Mouse (Mus musculus): ENCODE measurements around the gene Slc44a1. TPM values are rescaled to one million over a fixed set of nuclear protein-coding genes. Genes with fewer than 3 reads are reported as not detected.
A peak's percentile ranks its signal among the peaks of the same experiment; 100 is the strongest.

Gene Slc44a1
- total and polyA plus RNA-seq, 2 experiments, result 16.3 to 32.9 TPM

GRCm38 (mm10) chr4:53478644-53479043 lies 38.4 kb downstream of the Slc44a1 start:
- no peak overlapping the region for H3K27ac ChIP-seq (replicated peaks; ENCODE audit: insufficient read depth, low read depth, low read length)
- peaks cover 4% of the 10 kb centered on the region; the same call in 1 of the 2 replicates for H3K4me1 ChIP-seq (ENCODE audit: control insufficient read depth, insufficient read depth, low read length)
- H3K79me2 ChIP-seq (ENCODE audit: control insufficient read depth, insufficient read depth, low read length), result peaks cover 5% of the 10 kb centered on the region; the same call in 1 of the 2 replicates
- H3K9ac ChIP-seq (ENCODE audit: low read depth, low read length), result no peak overlapping the region
- no peak for DNase-seq (ENCODE audit: extremely low read depth, low read depth, low spot score)
- 93% methylated on average over 4 of the region's 4 CpGs for WGBS
- TF ChIP-seq CTCF (IDR thresholded peaks at IDR 0.05; ENCODE audit: low read depth, low read length) (no peak), POLR2A (IDR thresholded peaks at IDR 0.05; ENCODE audit: extremely low read depth, insufficient read depth, low read length) (no peak)
- H3K27me3 ChIP-seq (ENCODE audit: control insufficient read depth, insufficient read depth, low read length), result no peaks in the 10 kb centered on the region
- no peak overlapping the region for H3K4me3 ChIP-seq (ENCODE audit: insufficient read depth, low read depth, low read length)
- 0 out of 2 replicates have a peak, but pooled peaks cover 5% of the 10 kb centered on the region for H3K36me3 ChIP-seq (ENCODE audit: control insufficient read depth, insufficient read depth, low read length)

GRCm38 (mm10) chr4:53487216-53488188 lies 47.3 kb downstream of the Slc44a1 start:
- 55% methylated on average over 12 of the region's 12 CpGs for WGBS
- no peak overlapping the region for H3K4me3 ChIP-seq (ENCODE audit: insufficient read depth, low read depth, low read length)
- H3K4me1 ChIP-seq (ENCODE audit: control insufficient read depth, insufficient read depth, low read length), result peaks cover 8% of the 10 kb centered on the region
- H3K9ac ChIP-seq (ENCODE audit: low read depth, low read length), result no peak overlapping the region
- DNase-seq (ENCODE audit: extremely low read depth, low read depth, low spot score), result peak; percentile 92
- H3K27me3 ChIP-seq (ENCODE audit: control insufficient read depth, insufficient read depth, low read length), result no peaks in the 10 kb centered on the region
- no peak for TF ChIP-seq CTCF (IDR thresholded peaks at IDR 0.05; ENCODE audit: low read depth, low read length)
- H3K79me2 ChIP-seq (ENCODE audit: control insufficient read depth, insufficient read depth, low read length), result peaks cover 2% of the 10 kb centered on the region; the same call in 1 of the 2 replicates
- H3K36me3 ChIP-seq (ENCODE audit: control insufficient read depth, insufficient read depth, low read length), result 0 out of 2 replicates have a peak, but pooled peaks cover 2% of the 10 kb centered on the region
- peak overlapping the region; percentile 62 for H3K27ac ChIP-seq (replicated peaks; ENCODE audit: insufficient read depth, low read depth, low read length)

- Histone ChIP-seq H3K36me3 (ENCODE audit: control insufficient read depth, insufficient read depth, low read length) (no peaks in the 10 kb centered on the region), H3K27ac (replicated peaks; ENCODE audit: insufficient read depth, low read depth, low read length) (no peak overlapping the region), H3K79me2 (ENCODE audit: control insufficient read depth, insufficient read depth, low read length) (peaks cover 2% of the 10 kb centered on the region; the same call in 1 of the 2 replicates), H3K4me1 (ENCODE audit: control insufficient read depth, insufficient read depth, low read length) (peaks cover 8% of the 10 kb centered on the region), H3K27me3 (ENCODE audit: control insufficient read depth, insufficient read depth, low read length) (no peaks in the 10 kb centered on the region), H3K4me3 (ENCODE audit: insufficient read depth, low read depth, low read length) (no peak overlapping the region), H3K9ac (ENCODE audit: low read depth, low read length) (no peak overlapping the region)
- TF ChIP-seq POLR2A (IDR thresholded peaks at IDR 0.05; ENCODE audit: extremely low read depth, insufficient read depth, low read length) (no peak), CTCF (IDR thresholded peaks at IDR 0.05; ENCODE audit: low read depth, low read length) (no peak)
- no peak for DNase-seq (ENCODE audit: extremely low read depth, low read depth, low spot score)
- WGBS, result 67% methylated on average over 5 of the region's 5 CpGs
Observed at GRCm38 (mm10) chr4:53488803-53489202, 48.6 kb downstream of the Slc44a1 start.

DNA sequence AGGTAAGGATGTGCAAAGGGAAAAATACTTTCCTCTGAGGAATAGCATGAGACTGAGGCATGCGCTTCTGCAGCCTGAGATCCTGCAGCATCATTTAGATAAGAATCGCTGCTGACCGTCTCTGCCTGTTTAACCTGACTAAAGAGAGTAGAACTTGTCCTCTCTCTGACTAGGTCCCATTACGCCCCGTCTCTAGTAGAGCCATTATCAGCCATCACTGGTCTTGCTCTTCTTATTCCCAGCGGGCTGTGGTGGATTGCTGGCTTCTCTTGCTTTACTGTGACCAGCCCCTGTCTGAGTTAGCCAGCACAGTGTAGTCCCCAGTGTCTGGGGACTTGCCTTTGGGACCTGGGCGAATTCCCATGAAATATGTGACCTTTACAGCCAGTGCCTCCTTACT lies 50.2 kb downstream of the Slc44a1 start:
- no peak for DNase-seq (ENCODE audit: extremely low read depth, low read depth, low spot score)
- no peaks in the 10 kb centered on the region for H3K27me3 ChIP-seq (ENCODE audit: control insufficient read depth, insufficient read depth, low read length)
- no peak overlapping the region for H3K27ac ChIP-seq (replicated peaks; ENCODE audit: insufficient read depth, low read depth, low read length)
- TF ChIP-seq POLR2A (IDR thresholded peaks at IDR 0.05; ENCODE audit: extremely low read depth, insufficient read depth, low read length) (no peak), CTCF (IDR thresholded peaks at IDR 0.05; ENCODE audit: low read depth, low read length) (no peak)
- H3K9ac ChIP-seq (ENCODE audit: low read depth, low read length), result no peak overlapping the region
- 94% methylated on average over 7 of the region's 7 CpGs for WGBS
- H3K79me2 ChIP-seq (ENCODE audit: control insufficient read depth, insufficient read depth, low read length), result peaks cover 2% of the 10 kb centered on the region; the same call in 1 of the 2 replicates
- no peak overlapping the region for H3K4me3 ChIP-seq (ENCODE audit: insufficient read depth, low read depth, low read length)
- peaks cover 8% of the 10 kb centered on the region for H3K4me1 ChIP-seq (ENCODE audit: control insufficient read depth, insufficient read depth, low read length)
- 0 out of 2 replicates have a peak, but pooled peaks cover 1% of the 10 kb centered on the region for H3K36me3 ChIP-seq (ENCODE audit: control insufficient read depth, insufficient read depth, low read length)

- Histone ChIP-seq H3K79me2 (ENCODE audit: control insufficient read depth, insufficient read depth, low read length) (peaks cover 2% of the 10 kb centered on the region; the same call in 1 of the 2 replicates), H3K4me3 (ENCODE audit: insufficient read depth, low read depth, low read length) (no peak overlapping the region), H3K36me3 (ENCODE audit: control insufficient read depth, insufficient read depth, low read length) (peaks cover 2% of the 10 kb centered on the region; the same call in 1 of the 2 replicates), H3K4me1 (ENCODE audit: control insufficient read depth, insufficient read depth, low read length) (peaks cover 7% of the 10 kb centered on the region), H3K27me3 (ENCODE audit: control insufficient read depth, insufficient read depth, low read length) (no peaks in the 10 kb centered on the region), H3K9ac (ENCODE audit: low read depth, low read length) (no peak overlapping the region), H3K27ac (replicated peaks; ENCODE audit: insufficient read depth, low read depth, low read length) (no peak overlapping the region)
- DNase-seq (ENCODE audit: extremely low read depth, low read depth, low spot score), result no peak
- TF ChIP-seq CTCF (IDR thresholded peaks at IDR 0.05; ENCODE audit: low read depth, low read length) (no peak), POLR2A (IDR thresholded peaks at IDR 0.05; ENCODE audit: extremely low read depth, insufficient read depth, low read length) (no peak)
- 74% methylated on average over 4 of the region's 4 CpGs for WGBS
Observed at GRCm38 (mm10) chr4:53491269-53491668, 51.1 kb downstream of the Slc44a1 start.
